Mouse (Mus musculus): Measurements from ENCODE around the gene Gm20521.
A peak's percentile ranks its signal among the peaks of the same experiment; 100 is the strongest.
"Not testable (repeated sequence)": the region's sequence is repeated elsewhere in the genome, so short reads cannot be mapped to it uniquely, and the experiment has no call there.

Gm20521 gene

GRCm38 (mm10) chr14:54936831-54937160 is 53.6 kb downstream of the Gm20521 start:
- DNase-seq (ENCODE audit: low read depth, low spot score), result no peak

GRCm38 (mm10) chr14:54937361-54938182 is 54.3 kb downstream of the Gm20521 start:
- no peak for DNase-seq (ENCODE audit: low read depth, low spot score)

- DNase-seq (ENCODE audit: low read depth, low spot score), result no peak
Observed at GRCm38 (mm10) chr14:54938431-54939219, 55.4 kb downstream of the Gm20521 start.

DNA sequence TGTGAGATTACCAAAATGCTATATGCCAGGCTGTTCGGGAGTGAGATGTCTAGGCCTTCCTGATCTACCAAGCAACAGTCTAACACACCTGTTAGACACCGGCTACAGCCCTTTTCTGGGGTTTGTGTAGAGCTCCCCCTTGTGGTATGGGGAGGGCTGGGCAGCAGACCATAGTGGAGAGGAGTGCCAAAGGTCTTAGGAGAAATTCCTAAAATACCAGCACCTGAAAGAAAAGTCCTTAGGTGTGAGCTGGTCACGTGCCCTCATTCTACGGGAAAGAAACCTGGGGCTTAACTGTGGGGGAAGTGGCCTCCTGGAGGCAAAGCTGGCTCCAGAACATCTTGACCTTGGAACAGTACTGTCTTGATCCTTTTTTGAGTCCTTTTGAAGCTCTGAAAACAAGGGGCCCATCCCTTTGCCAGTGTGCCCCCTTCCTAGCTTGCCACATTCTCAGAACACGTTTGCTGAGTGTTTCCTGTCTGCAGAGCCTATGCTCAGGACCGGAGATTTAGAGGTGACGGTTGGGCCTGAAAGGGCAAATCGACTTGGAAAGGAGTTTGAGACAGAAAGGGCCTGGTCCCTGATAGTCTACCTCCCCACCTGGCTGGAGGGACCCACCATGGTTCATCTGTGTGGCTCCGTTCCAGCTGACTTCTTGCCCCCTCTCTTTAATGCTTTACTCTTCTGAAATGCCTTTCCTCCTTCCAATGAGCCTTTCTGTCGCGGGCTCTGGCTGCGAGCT is 56.4 kb downstream of the Gm20521 start:
- peak; percentile 52 for DNase-seq (ENCODE audit: low read depth, low spot score)

DNA sequence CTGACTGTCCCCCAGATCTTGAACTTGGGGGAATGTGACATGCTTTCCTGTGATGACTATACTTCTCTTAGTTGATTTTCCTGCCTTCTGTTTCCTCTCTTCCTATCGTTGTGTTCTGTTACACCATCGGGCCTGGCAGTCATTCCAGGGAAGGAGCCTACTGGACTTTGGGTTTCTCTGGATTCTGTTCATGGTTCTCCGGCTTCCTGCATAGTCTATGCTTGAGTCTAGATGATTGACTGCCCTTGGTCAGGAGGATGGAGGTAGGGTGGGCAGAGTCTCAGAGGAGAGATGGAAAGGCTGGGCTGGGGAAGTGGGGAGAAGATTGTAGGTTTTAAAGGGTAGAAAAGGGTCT is 56.9 kb downstream of the Gm20521 start:
- DNase-seq (ENCODE audit: low read depth, low spot score), result no peak

DNA sequence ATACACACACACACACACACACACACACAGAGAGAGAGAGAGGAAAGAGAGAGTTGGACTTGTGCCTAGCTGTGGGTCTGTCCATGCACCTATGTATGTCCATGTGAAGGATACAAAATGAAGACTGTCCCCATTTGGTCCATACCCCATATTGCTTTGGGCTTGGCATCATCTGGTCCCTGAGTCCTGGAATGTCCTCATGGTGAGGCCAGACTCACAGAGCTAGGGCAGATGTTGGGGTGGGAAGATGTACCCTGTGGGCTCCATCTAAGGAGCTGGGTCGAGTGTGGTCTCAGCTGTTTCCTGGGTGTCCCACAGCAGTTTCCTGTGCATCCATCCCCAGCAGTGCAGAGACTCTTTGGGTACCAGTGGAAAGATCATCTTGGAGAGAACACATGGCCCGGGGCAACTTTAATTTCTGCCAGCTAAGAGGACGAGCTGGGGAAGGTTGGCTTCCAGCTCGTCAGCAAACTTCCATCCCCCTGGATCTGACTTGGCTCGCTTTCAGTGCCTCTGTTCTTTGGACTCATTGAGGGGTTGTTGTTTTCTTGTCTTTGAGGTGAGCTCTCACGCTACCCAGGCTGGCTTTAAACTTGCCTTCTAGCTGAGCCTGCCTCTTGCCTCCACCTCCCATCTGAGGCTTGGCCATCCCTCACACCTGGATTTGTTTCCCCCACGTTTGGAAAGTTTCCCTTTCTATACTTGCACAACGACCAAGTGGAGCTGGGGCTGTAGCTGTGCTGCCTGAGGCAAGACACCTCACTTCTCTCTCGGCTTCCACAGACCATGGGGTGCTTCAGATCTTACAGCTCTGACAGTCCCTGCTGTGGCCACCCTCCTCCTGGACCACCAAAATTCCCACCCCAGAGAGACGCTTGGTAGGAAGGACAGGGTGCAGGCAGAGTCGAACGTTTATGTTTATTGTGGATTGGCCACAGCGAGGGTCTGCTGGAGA is 58.1 kb downstream of the Gm20521 start:
- no peak for DNase-seq (ENCODE audit: low read depth, low spot score)

DNA sequence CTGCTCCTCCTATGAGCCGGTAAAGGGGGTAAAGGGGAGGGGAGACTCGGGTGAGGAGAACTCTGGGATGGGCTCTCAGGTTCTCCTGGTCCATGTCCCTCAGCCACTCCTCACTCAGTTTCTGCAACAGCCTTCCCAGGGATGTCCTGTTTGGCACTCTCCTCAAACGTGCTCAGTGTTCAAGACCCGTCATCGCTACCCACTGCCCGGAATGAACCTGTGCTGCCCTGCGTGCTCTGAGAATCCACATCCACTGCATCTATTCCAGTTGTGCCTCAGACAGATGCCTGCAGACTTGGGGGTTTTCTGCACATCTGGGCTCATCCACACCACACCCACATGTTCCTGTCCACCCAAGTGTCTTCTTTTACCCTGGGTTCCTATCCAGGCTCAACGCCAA is 59.2 kb downstream of the Gm20521 start:
- DNase-seq (ENCODE audit: low read depth, low spot score), result no peak

- no peak for DNase-seq (ENCODE audit: low read depth, low spot score)
Observed at GRCm38 (mm10) chr14:54943971-54944370, 60.7 kb downstream of the Gm20521 start.

GRCm38 (mm10) chr14:54944939-54945338 is 61.7 kb downstream of the Gm20521 start:
- no peak for DNase-seq (ENCODE audit: low read depth, low spot score)

- DNase-seq (ENCODE audit: low read depth, low spot score), result no peak
Observed at GRCm38 (mm10) chr14:54945975-54946704, 62.9 kb downstream of the Gm20521 start.

DNA sequence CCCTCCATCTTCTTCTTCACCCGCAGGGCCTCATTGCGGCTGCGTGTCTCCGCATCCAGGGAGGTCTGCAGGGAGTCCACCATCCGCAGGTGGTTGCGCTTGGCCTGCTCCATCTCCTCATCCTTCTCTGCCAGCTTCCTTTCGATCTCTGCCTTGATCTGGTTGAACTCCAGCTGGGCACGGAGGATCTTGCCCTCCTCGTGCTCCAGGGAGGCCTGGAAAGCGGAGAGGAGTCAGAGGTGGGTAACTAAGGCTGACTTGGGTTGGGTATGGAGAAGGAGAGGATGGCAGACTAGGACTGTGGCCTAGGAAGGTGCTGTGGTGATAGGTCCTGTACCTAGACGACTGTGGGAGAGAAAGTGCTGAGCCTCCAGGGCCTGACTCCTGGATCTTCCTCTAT is 63.8 kb downstream of the Gm20521 start:
- DNase-seq (ENCODE audit: low read depth, low spot score), result not testable (repeated sequence)

Data from embryo, embryonic 11.5 days (tissue).